Mouse (Mus musculus): ENCODE measurements around the gene St6galnac4. TPM values are rescaled to one million over a fixed set of nuclear protein-coding genes. Genes with fewer than 3 reads are reported as not detected.

The St6galnac4 gene
- polyA plus RNA-seq, 1 experiment, result 23.9 TPM

DNA sequence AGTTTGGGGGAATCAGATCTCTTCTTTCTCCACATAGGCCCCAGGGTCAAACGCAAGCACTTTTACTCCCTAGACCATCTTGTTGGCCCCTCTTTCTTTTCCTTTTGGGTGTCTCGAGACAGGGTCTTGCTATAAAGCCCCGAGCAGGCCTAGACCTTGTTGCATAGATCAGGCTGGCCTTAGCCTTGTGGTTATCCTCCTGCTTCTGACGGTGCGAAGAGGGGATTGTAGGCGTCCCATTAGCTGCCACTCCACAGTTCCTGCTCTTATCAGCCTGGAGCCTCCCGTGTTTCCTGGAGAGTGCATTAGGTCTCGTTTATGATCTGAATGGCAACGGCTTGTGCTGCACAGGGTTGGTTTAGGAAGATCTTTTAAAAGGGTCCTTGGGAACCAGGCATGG lies 57.2 kb downstream of the St6galnac4 start:
- no peak for DNase-seq (ENCODE audit: low read depth)
- TF ChIP-seq CTCF (IDR thresholded peaks at IDR 0.05; ENCODE audit: borderline replicate concordance, extremely low read depth, insufficient read depth, insufficient read length) (no peak), POLR2A (IDR thresholded peaks at IDR 0.05; ENCODE audit: borderline replicate concordance, extremely low read depth, insufficient read depth, insufficient read length, poor library complexity, severe bottlenecking) (no peak)

DNA sequence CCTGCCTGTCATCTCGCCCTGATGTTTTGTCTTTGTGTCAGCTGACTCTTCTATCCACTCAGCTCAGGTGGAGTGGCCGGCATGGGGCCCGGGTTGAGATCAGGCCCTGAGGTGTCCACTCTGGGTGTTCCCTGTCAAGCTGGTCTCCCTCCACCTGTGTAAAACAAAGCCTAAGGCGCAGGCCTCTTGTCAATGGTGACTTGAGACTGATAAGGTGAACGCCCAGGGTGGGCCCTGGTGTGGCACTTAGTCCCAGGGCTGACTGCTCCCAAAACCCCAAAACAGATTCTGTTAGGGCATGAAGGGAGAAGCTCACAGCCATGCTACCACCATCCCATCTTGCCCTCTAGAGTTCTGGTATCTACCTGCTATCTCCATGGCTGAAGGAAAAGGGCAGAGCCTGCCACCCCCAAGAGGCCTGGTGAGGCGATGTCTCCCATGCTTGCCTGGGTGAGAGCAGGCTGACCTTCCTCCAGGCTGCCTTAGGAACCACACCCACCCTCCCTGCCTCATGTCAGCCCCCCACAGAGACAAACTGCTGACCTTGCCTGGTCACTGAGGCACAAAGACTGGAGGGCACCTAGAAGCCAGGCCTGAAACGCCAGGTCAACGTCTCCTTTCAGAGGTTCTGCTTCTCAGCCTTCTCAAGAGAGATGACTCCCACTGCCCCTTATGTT lies 58.0 kb downstream of the St6galnac4 start:
- TF ChIP-seq CTCF (IDR thresholded peaks at IDR 0.05; ENCODE audit: borderline replicate concordance, extremely low read depth, insufficient read depth, insufficient read length) (no peak), POLR2A (IDR thresholded peaks at IDR 0.05; ENCODE audit: borderline replicate concordance, extremely low read depth, insufficient read depth, insufficient read length, poor library complexity, severe bottlenecking) (no peak)
- DNase-seq (ENCODE audit: low read depth), result no peak

DNA sequence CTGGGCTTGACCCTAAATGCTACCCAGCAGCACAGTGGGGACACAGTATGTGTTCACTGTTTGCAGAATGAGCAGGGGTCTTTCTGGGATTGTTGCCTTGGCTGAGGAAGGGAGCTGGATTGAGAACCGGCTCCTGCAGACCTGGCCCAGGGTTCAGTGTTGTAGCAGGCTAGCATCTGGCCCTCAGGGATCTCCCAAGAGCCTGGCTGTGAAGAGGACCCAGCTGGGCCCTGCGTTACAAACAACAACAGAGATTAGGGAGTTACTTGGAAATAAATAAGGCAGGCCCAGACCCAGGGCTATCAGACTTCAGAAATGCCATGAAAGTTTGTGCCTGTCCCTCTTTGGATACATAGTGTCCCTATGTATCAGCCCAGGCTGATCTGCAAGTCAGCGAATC lies 58.8 kb downstream of the St6galnac4 start:
- TF ChIP-seq POLR2A (IDR thresholded peaks at IDR 0.05; ENCODE audit: borderline replicate concordance, extremely low read depth, insufficient read depth, insufficient read length, poor library complexity, severe bottlenecking) (no peak), CTCF (IDR thresholded peaks at IDR 0.05; ENCODE audit: borderline replicate concordance, extremely low read depth, insufficient read depth, insufficient read length) (no peak)
- DNase-seq (ENCODE audit: low read depth), result no peak

DNA sequence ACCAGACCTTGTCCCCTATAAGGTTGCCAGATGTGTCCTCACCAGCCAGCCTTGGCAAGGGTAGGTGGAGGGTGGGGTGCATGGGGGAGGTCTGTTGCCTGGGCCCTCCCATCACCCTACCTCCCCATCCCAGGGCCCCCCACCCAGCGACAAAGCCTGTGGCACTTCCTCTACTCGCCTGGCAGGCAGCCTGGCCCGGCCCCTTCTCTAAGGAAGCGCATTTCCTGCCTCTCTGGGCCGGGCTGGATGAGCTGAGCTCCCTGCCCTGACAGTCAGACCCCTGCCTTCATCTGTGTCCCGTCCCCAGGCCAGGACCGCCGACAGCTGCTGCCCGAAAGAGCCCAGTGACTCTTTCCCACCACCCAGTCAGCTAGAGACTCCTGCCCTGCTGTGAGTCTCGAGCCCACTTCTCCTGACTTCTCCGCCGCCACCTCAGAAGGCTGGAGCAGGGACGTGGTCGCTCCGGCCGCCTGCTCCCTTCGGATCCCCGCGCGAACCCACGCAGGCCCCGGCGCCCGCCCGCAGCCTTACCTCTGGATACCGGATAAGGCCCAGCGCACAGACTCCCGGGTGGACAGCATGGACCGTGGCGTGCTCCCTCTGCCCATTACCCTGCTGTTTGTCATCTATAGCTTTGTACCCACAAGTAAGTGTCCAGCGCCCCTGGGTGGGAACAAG lies 59.6 kb downstream of the St6galnac4 start, which contains the start of gene Eng:
Eng (plus strand) TSS at position 217 of the 678 bp plus-strand sequence.
- TF ChIP-seq POLR2A (IDR thresholded peaks at IDR 0.05; ENCODE audit: borderline replicate concordance, extremely low read depth, insufficient read depth, insufficient read length, poor library complexity, severe bottlenecking), result no peak
- TF ChIP-seq CTCF (IDR thresholded peaks at IDR 0.05; ENCODE audit: borderline replicate concordance, extremely low read depth, insufficient read depth, insufficient read length), result no peak
- DNase-seq (ENCODE audit: low read depth), result no peak

DNA sequence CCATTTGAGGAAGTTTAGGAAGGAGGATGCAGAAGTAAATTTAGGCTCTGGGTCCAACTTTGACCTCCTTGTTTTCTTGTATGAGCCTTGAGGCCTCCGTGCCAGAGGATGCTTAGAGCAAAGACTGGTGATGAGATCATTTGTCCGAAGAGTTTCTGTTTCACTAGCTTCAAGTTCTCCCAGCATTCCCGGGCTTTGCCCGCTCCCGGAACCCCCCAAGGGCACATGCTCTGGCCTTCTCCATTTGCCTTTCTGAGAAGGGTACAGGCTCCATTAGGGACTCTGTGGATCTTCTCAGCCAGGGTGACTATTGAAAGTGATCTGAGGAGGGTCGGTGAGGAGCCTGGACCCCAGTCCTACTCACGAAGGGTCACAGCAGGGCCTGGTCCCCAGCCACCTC lies 60.5 kb downstream of the St6galnac4 start:
- no peak for DNase-seq (ENCODE audit: low read depth)
- TF ChIP-seq POLR2A (IDR thresholded peaks at IDR 0.05; ENCODE audit: borderline replicate concordance, extremely low read depth, insufficient read depth, insufficient read length, poor library complexity, severe bottlenecking) (no peak), CTCF (IDR thresholded peaks at IDR 0.05; ENCODE audit: borderline replicate concordance, extremely low read depth, insufficient read depth, insufficient read length) (no peak)

Other genes with a start within 250 kb of the St6galnac4 start
- 225 and 268 TPM in 2 replicates for gene Ciz1, start 234.8 kb upstream of the St6galnac4 start, polyA plus RNA-seq (2012; rRNA removed)
- gene Dnm1, start 233.8 kb upstream of the St6galnac4 start, polyA plus RNA-seq (2012; rRNA removed), result 189 and 292 TPM in 2 replicates
- 101 and 114 TPM in 2 replicates for gene 1110008P14Rik, start 205.2 kb upstream of the St6galnac4 start, polyA plus RNA-seq (2012; rRNA removed)
- gene Lcn2, start 198.8 kb upstream of the St6galnac4 start, polyA plus RNA-seq (2012; rRNA removed), result 0.40 and 0.77 TPM in 2 replicates
- 48.9 and 51.3 TPM in 2 replicates for gene Ptges2, start 191.2 kb upstream of the St6galnac4 start, polyA plus RNA-seq (2012; rRNA removed)
- 4.8 and 5.1 TPM in 2 replicates for gene Naif1, start 136.6 kb upstream of the St6galnac4 start, polyA plus RNA-seq (2012; rRNA removed)
- gene Slc25a25, start 135.7 kb upstream of the St6galnac4 start, polyA plus RNA-seq (2012; rRNA removed), result 40.2 and 46.1 TPM in 2 replicates
- 7.7 and 12.9 TPM in 2 replicates for gene Fam102a, start 51.8 kb upstream of the St6galnac4 start, polyA plus RNA-seq (2012; rRNA removed)
- gene Dpm2, start 16.2 kb upstream of the St6galnac4 start, polyA plus RNA-seq (2012; rRNA removed), result 155 and 212 TPM in 2 replicates
- 13.2 and 16.0 TPM in 2 replicates for gene Pip5kl1, start 12.3 kb upstream of the St6galnac4 start, polyA plus RNA-seq (2012; rRNA removed)
- 0.26 and 0.33 TPM in 2 replicates for gene 9430097D07Rik, start 11.4 kb upstream of the St6galnac4 start, polyA plus RNA-seq (2012; rRNA removed)
- 16.2 and 22.6 TPM in 2 replicates for gene St6galnac6, start 12.6 kb downstream of the St6galnac4 start, polyA plus RNA-seq (2012; rRNA removed)
- 31.0 and 41.5 TPM in 2 replicates for gene Ak1, start 34.7 kb downstream of the St6galnac4 start, polyA plus RNA-seq (2012; rRNA removed)
- 27.1 and 38.0 TPM in 2 replicates for gene Eng, start 59.5 kb downstream of the St6galnac4 start, polyA plus RNA-seq (2012; rRNA removed)
- 33.7 and 45.7 TPM in 2 replicates for gene Fpgs, start 117.0 kb downstream of the St6galnac4 start, polyA plus RNA-seq (2012; rRNA removed)
- gene Cdk9, start 126.0 kb downstream of the St6galnac4 start, polyA plus RNA-seq (2012; rRNA removed), result 197 and 278 TPM in 2 replicates
- gene Sh2d3c, start 134.0 kb downstream of the St6galnac4 start, polyA plus RNA-seq (2012; rRNA removed), result 47.8 and 60.6 TPM in 2 replicates
- 4.4 and 4.8 TPM in 2 replicates for gene 6330409D20Rik, start 153.9 kb downstream of the St6galnac4 start, polyA plus RNA-seq (2012; rRNA removed)
- 60.6 and 96.6 TPM in 2 replicates for gene Tor2a, start 170.1 kb downstream of the St6galnac4 start, polyA plus RNA-seq (2012; rRNA removed)
- 1.4 and 1.6 TPM in 2 replicates for gene Ttc16, start 188.5 kb downstream of the St6galnac4 start, polyA plus RNA-seq (2012; rRNA removed)
- 7.1 and 8.7 TPM in 2 replicates for gene Ptrh1, start 188.7 kb downstream of the St6galnac4 start, polyA plus RNA-seq (2012; rRNA removed)
- 0.71 and 0.86 TPM in 2 replicates for gene Cfap157, start 197.3 kb downstream of the St6galnac4 start, polyA plus RNA-seq (2012; rRNA removed)